9 mouse cellular contexts compared by ENCODE assay signal in the genomic region with DNA sequence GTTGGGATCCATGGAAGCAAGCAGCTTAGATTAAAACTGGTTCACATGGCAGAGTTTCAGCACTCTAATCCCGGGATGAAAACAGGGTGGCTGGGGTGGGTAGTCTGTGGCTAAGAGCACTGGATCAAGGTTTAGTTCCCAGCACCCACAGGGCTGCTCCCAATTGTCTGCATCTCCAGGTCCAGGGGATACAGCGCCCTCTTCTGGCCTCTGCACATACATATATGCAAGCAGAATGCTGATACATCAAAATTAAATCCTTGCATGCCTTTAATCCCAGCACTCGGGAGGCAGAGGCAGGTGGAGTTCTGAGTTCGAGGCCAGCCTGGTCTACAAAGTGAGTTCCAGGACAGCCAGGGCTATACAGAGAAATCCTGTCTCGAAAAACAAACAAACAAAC. TPM values are rescaled to one million over a fixed set of nuclear protein-coding genes. Genes with fewer than 3 reads are reported as not detected.
DNase-seq lines count a peak whose midpoint lies in the region; ATAC-seq and TF ChIP-seq lines count a peak whose summit lies in the region.
"Not testable (repeated sequence)": the region's sequence is repeated elsewhere in the genome, so short reads cannot be mapped to it uniquely, and the experiment has no call there.
"Had no signal": no experiment of that assay in that cellular context is flagged by ENCODE, and none has a peak within 500 bp of the region (broad histone marks: within the 10 kb centered on the region; RNA-seq: fewer than 3 reads in every experiment).

No protein-coding gene starts in this region.

- dilution Hi-C loops in CH12.LX (cut with MboI; ENCODE audit: extremely low pct_ligation_motif_present, extremely low pct_unique_long_range_greater_than_20kb, low sequenced_read_pairs), result not testable (repeated sequence)

- WGBS in forebrain, postnatal 0 days, result 73% methylated on average over 5 of the region's 5 CpGs
- 81% methylated on average over 5 of the region's 5 CpGs for WGBS in hindbrain, postnatal 0 days
- 67% methylated on average over 5 of the region's 5 CpGs for WGBS in liver, postnatal 0 days (ENCODE audit: insufficient replicate concordance)
- WGBS in midbrain, embryonic 16.5 days, result 80% methylated on average over 5 of the region's 5 CpGs
- 78% methylated on average over 5 of the region's 5 CpGs for WGBS in stomach, embryonic 14.5 days

- peaks cover 33 to 43% of the 10 kb centered on the region in 2 experiments for H3K36me3 ChIP-seq in CH12.LX (replicated peaks in 1 of 2; ENCODE audit: control insufficient read depth in 1 of 2, insufficient read depth in 1 of 2, low read length in 1 of 2)
- peaks cover 29% of the 10 kb centered on the region for H3K36me3 ChIP-seq in forebrain, postnatal 0 days (ENCODE audit: insufficient read depth)
- H3K36me3 ChIP-seq in hindbrain, postnatal 0 days (ENCODE audit: insufficient read depth, low read length), result peaks cover 13% of the 10 kb centered on the region
- peaks cover 24% of the 10 kb centered on the region for H3K36me3 ChIP-seq in liver, postnatal 0 days (replicated peaks; ENCODE audit: insufficient read depth, low read length)
- peaks cover 12% of the 10 kb centered on the region for H3K36me3 ChIP-seq in midbrain, embryonic 16.5 days (ENCODE audit: control insufficient read depth, insufficient read depth, low read length)
- peaks cover 25% of the 10 kb centered on the region for H3K36me3 ChIP-seq in stomach, embryonic 14.5 days (ENCODE audit: control insufficient read depth, insufficient read depth, low read length)

- not testable (repeated sequence) for H3K27ac ChIP-seq in CH12.LX (ENCODE audit: insufficient read depth, low read depth); forebrain, postnatal 0 days (ENCODE audit: low read depth, low read length); hindbrain, postnatal 0 days; midbrain, embryonic 16.5 days (ENCODE audit: low read length); stomach, embryonic 14.5 days (ENCODE audit: low read length)
- H3K27ac ChIP-seq in liver, postnatal 0 days (ENCODE audit: low read depth), result peak overlapping the region; percentile 97

- peak; percentile 62 for DNase-seq in CH12.LX (ENCODE audit: extremely low read depth)
- peak; percentile 37 for DNase-seq in c-Kit-positive CD71-positive TER-119-positive erythroid progenitor cells, embryonic 14.5 days (ENCODE audit: low spot score)
- not testable (repeated sequence) for DNase-seq in forebrain, postnatal 0 days; hindbrain, postnatal 0 days (ENCODE audit: low spot score); liver, postnatal 0 days
- DNase-seq in layer of hippocampus, adult 9-11 months, result peak; percentile 42

- not testable (repeated sequence) for TF ChIP-seq POLR2A in CH12.LX (IDR thresholded peaks at IDR 0.05; ENCODE audit: low read depth, low read length)

- H3K4me3 ChIP-seq in CH12.LX (replicated peaks in 1 of 3; ENCODE audit: low read depth in 2 of 3, low read length in 2 of 3, poor library complexity in 1 of 3), result peak overlapping the region in 1 of 3 experiments; percentile 88
- not testable (repeated sequence) for H3K4me3 ChIP-seq in forebrain, postnatal 0 days (ENCODE audit: low read depth, low read length); hindbrain, postnatal 0 days (ENCODE audit: low read length); liver, postnatal 0 days (ENCODE audit: low read depth, low read length); midbrain, embryonic 16.5 days (ENCODE audit: low read depth, low read length); stomach, embryonic 14.5 days (ENCODE audit: low read depth, low read length)

- 0 out of 2 replicates have a peak overlapping the region, but pooled peaks have one; percentile 65 for H3K9ac ChIP-seq in CH12.LX (ENCODE audit: insufficient read depth, low read depth)
- H3K9ac ChIP-seq in forebrain, postnatal 0 days; hindbrain, postnatal 0 days (replicated peaks; ENCODE audit: low read length); liver, postnatal 0 days (replicated peaks); midbrain, embryonic 16.5 days (ENCODE audit: low read depth, low read length); stomach, embryonic 14.5 days (replicated peaks; ENCODE audit: low read depth, low read length): not testable (repeated sequence)

- H3K9me3 ChIP-seq in CH12.LX (replicated peaks; ENCODE audit: low read length); forebrain, postnatal 0 days (ENCODE audit: low read length); hindbrain, postnatal 0 days (ENCODE audit: low read length); liver, postnatal 0 days (ENCODE audit: low read length); midbrain, embryonic 16.5 days (replicated peaks; ENCODE audit: control insufficient read depth, low read length, poor library complexity, severe bottlenecking); stomach, embryonic 14.5 days (ENCODE audit: control insufficient read depth, low read depth, low read length): not testable (repeated sequence)

- H3K27me3 ChIP-seq in CH12.LX (replicated peaks); forebrain, postnatal 0 days (ENCODE audit: insufficient read depth, low read length); hindbrain, postnatal 0 days (ENCODE audit: insufficient read depth, low read length); liver, postnatal 0 days (ENCODE audit: insufficient read depth, low read length); midbrain, embryonic 16.5 days (ENCODE audit: control insufficient read depth, insufficient read depth, low read depth, low read length); stomach, embryonic 14.5 days (ENCODE audit: control insufficient read depth, insufficient read depth, low read length): not testable (repeated sequence)

- ATAC-seq in forebrain, postnatal 0 days; hindbrain, postnatal 0 days; liver, postnatal 0 days; midbrain, embryonic 16.5 days; stomach, embryonic 14.5 days (ENCODE audit: insufficient number of reproducible peaks, insufficient read depth, low FRiP score, low read depth): not testable (repeated sequence)

- TF ChIP-seq RAD21 in CH12.LX (IDR thresholded peaks at IDR 0.05; ENCODE audit: low read depth, low read length), result not testable (repeated sequence)

- peaks cover 8 to 45% of the 10 kb centered on the region in 2 experiments for H3K4me1 ChIP-seq in CH12.LX (ENCODE audit: control insufficient read depth in 1 of 2, insufficient read depth in 2 of 2)
- not testable (repeated sequence) for H3K4me1 ChIP-seq in forebrain, postnatal 0 days (ENCODE audit: insufficient read depth); hindbrain, postnatal 0 days (ENCODE audit: insufficient read depth, low read length); stomach, embryonic 14.5 days (ENCODE audit: control insufficient read depth, insufficient read depth, low read length)
- H3K4me1 ChIP-seq in liver, postnatal 0 days (ENCODE audit: insufficient read depth), result peaks cover 20% of the 10 kb centered on the region
- peaks cover 16% of the 10 kb centered on the region for H3K4me1 ChIP-seq in midbrain, embryonic 16.5 days (ENCODE audit: control insufficient read depth, insufficient read depth, low read length)

- H3K79me2 ChIP-seq in CH12.LX (replicated peaks; ENCODE audit: control insufficient read depth, extremely low read depth, insufficient read depth, poor library complexity, severe bottlenecking), result peaks cover 27% of the 10 kb centered on the region

- TF ChIP-seq CTCF in CH12.LX (conservative IDR thresholded peaks at IDR 0.05 in 1 of 2, IDR thresholded peaks at IDR 0.05 in 1 of 2; ENCODE audit: low read depth in 2 of 2, low read length in 2 of 2), result peak; percentile 31 to 41; a peak in 3 of 4 replicates
- TF ChIP-seq CTCF in forebrain, postnatal 0 days (IDR thresholded peaks at IDR 0.05; ENCODE audit: low read depth), result peak; percentile 35
- peak; percentile 38 for TF ChIP-seq CTCF in hindbrain, postnatal 0 days (IDR thresholded peaks at IDR 0.05; ENCODE audit: low read depth)
- TF ChIP-seq CTCF in liver, postnatal 0 days (IDR thresholded peaks at IDR 0.05; ENCODE audit: low read depth), result peak; percentile 50

- peak overlapping the region; percentile 75; the same call in 1 of the 2 replicates for H3K4me2 ChIP-seq in CH12.LX (ENCODE audit: insufficient read depth, low read depth, poor library complexity, severe bottlenecking)
- H3K4me2 ChIP-seq in forebrain, postnatal 0 days (ENCODE audit: low read depth), result not testable (repeated sequence)
- H3K4me2 ChIP-seq in hindbrain, postnatal 0 days (ENCODE audit: low read depth, low read length), result peak overlapping the region; percentile 71; the same call in 1 of the 2 replicates
- peak overlapping the region; percentile 94 for H3K4me2 ChIP-seq in liver, postnatal 0 days (ENCODE audit: low read depth, low read length)
- H3K4me2 ChIP-seq in midbrain, embryonic 16.5 days (ENCODE audit: low read length), result peak overlapping the region; percentile 78; the same call in 1 of the 2 replicates
- peak overlapping the region; percentile 76; the same call in 1 of the 2 replicates for H3K4me2 ChIP-seq in stomach, embryonic 14.5 days (replicated peaks; ENCODE audit: low read depth, low read length)

- in situ Hi-C loops in CH12.LX (cut with MboI; ENCODE audit: low pct_ligation_motif_present, low pct_unique_long_range_greater_than_20kb, low sequenced_read_pairs), result not testable (repeated sequence)

- not testable (repeated sequence) for TF ChIP-seq EP300 in CH12.LX (IDR thresholded peaks at IDR 0.05; ENCODE audit: low read length); liver, postnatal 0 days (IDR thresholded peaks at IDR 0.05; ENCODE audit: low read depth)

RNA-seq across cellular contexts. Expression of a gene that starts 5.7 kb away (rescaled TPM):
- total RNA-seq in CH12.LX (2012; rRNA removed), result 476 and 495 TPM in 2 replicates
- total RNA-seq in CH12.LX (2014; rRNA removed), result 337 and 374 TPM in 2 replicates
- polyA plus RNA-seq in CH12.LX (2012; ENCODE audit: insufficient read length, low read depth), result 555 and 674 TPM in 2 replicates
- total RNA-seq in forebrain, postnatal 0 days (2014; rRNA removed), result 197 and 258 TPM in 2 replicates
- 439 and 481 TPM in 2 replicates for polyA plus RNA-seq in forebrain, postnatal 0 days (2015; fragmentation: Nextera tagmentation; extraction: Ambion mirVana)
- 126 and 135 TPM in 2 replicates for total RNA-seq in hindbrain, postnatal 0 days (2014; rRNA removed)
- polyA plus RNA-seq in hindbrain, postnatal 0 days (2015; fragmentation: Nextera tagmentation; extraction: Ambion mirVana), result 449 and 470 TPM in 2 replicates
- 227 and 228 TPM in 2 replicates for polyA plus RNA-seq in liver, postnatal 0 days (2015; fragmentation: Nextera tagmentation; extraction: Ambion mirVana)
- 359 and 371 TPM in 2 replicates for polyA plus RNA-seq in midbrain, embryonic 16.5 days (2015; fragmentation: Nextera tagmentation; extraction: Ambion mirVana)
- 439 and 440 TPM in 2 replicates for polyA plus RNA-seq in stomach, embryonic 14.5 days (2014; fragmentation: Nextera tagmentation; extraction: Ambion mirVana)

RNA-seq across cellular contexts. Expression of a gene that starts 5.8 kb away (rescaled TPM):
- total RNA-seq in CH12.LX (2012; rRNA removed) (2.5 and 3.1 TPM in 2 replicates), CH12.LX (2014; rRNA removed) (2.1 and 2.2 TPM in 2 replicates)
- polyA plus RNA-seq in CH12.LX (2012; ENCODE audit: insufficient read length, low read depth), result 2.8 and 2.9 TPM in 2 replicates
- total RNA-seq in forebrain, postnatal 0 days (2014; rRNA removed), result 0.19 and 1.2 TPM in 2 replicates
- 0.11 and 0.36 TPM in 2 replicates for polyA plus RNA-seq in forebrain, postnatal 0 days (2015; fragmentation: Nextera tagmentation; extraction: Ambion mirVana)
- 0.52 and 2.4 TPM in 2 replicates for total RNA-seq in hindbrain, postnatal 0 days (2014; rRNA removed)
- polyA plus RNA-seq in hindbrain, postnatal 0 days (2015; fragmentation: Nextera tagmentation; extraction: Ambion mirVana), result 0.09 and 0.34 TPM in 2 replicates
- 0.33 and 0.36 TPM in 2 replicates for polyA plus RNA-seq in liver, postnatal 0 days (2015; fragmentation: Nextera tagmentation; extraction: Ambion mirVana)
- polyA plus RNA-seq in midbrain, embryonic 16.5 days (2015; fragmentation: Nextera tagmentation; extraction: Ambion mirVana), result 0.27 and 0.38 TPM in 2 replicates
- 0.80 and 0.97 TPM in 2 replicates for polyA plus RNA-seq in stomach, embryonic 14.5 days (2014; fragmentation: Nextera tagmentation; extraction: Ambion mirVana)
- total RNA-seq: common myeloid progenitor, adult 5-6 weeks had no signal

RNA-seq across cellular contexts. Expression of a gene that starts 54.8 kb away (rescaled TPM):
- total RNA-seq in CH12.LX (2012; rRNA removed) (0.08 TPM in 2 replicates), CH12.LX (2014; rRNA removed) (0.28 and 0.35 TPM in 2 replicates)
- 0.11 and 0.14 TPM in 2 replicates for polyA plus RNA-seq in CH12.LX (2012; ENCODE audit: insufficient read length, low read depth)
- 22.3 and 34.9 TPM in 2 replicates for total RNA-seq in forebrain, postnatal 0 days (2014; rRNA removed)
- 16.5 and 17.2 TPM in 2 replicates for polyA plus RNA-seq in forebrain, postnatal 0 days (2015; fragmentation: Nextera tagmentation; extraction: Ambion mirVana)
- total RNA-seq in hindbrain, postnatal 0 days (2014; rRNA removed), result 32.4 and 38.8 TPM in 2 replicates
- 22.2 and 23.2 TPM in 2 replicates for polyA plus RNA-seq in hindbrain, postnatal 0 days (2015; fragmentation: Nextera tagmentation; extraction: Ambion mirVana)
- polyA plus RNA-seq in liver, postnatal 0 days (2015; fragmentation: Nextera tagmentation; extraction: Ambion mirVana), result 141 and 148 TPM in 2 replicates
- polyA plus RNA-seq in midbrain, embryonic 16.5 days (2015; fragmentation: Nextera tagmentation; extraction: Ambion mirVana), result 22.1 and 22.7 TPM in 2 replicates
- polyA plus RNA-seq in stomach, embryonic 14.5 days (2014; fragmentation: Nextera tagmentation; extraction: Ambion mirVana), result 36.4 and 37.3 TPM in 2 replicates

Comparison
In these comparisons a context has a peak if more than half of its experiments do, and no peak if none do; other contexts are left out.
1. RNA of a gene that starts 54.8 kb away (polyA plus RNA-seq): 141 to 148 TPM in liver, postnatal 0 days, 36.4 to 37.3 TPM in stomach, embryonic 14.5 days, 22.2 to 23.2 TPM in hindbrain, postnatal 0 days, 22.1 to 22.7 TPM in midbrain, embryonic 16.5 days and 16.5 to 17.2 TPM in forebrain, postnatal 0 days; 0.11 to 0.14 TPM in CH12.LX; every median in the first group is over 10 times any median in the second.
2. Peak in every context shown above with its lines, with median percentiles within 50 percentile points of each other: CTCF ChIP-seq.